Mouse (Mus musculus) CD8-positive naive resting alpha-beta T cell, adult 2 months (primary cell): ENCODE measurements around the gene Supt16.

Experiments
- DNase-seq, 2 experiments: peaks; one replicate each; pipeline ENCODE4 v3.0.0; 2022; ENCODE audit warnings: low read depth in 2 of 2, low spot score in 2 of 2

Supt16 gene

GRCm38 (mm10) chr14:52197156-52197878 is at the start of gene Supt16:
Gene Supt16, minus strand, starts transcription at chr14:52197416.
- peak; percentile 71 to 72 for DNase-seq

GRCm38 (mm10) chr14:52246129-52246528 is 48.9 kb upstream of the Supt16 start:
- DNase-seq, result no peak

- no peak for DNase-seq
Observed at GRCm38 (mm10) chr14:52244690-52245042, 47.5 kb upstream of the Supt16 start.

GRCm38 (mm10) chr14:52244041-52244689 is 46.9 kb upstream of the Supt16 start:
- DNase-seq, result peak; percentile 97 to 100

DNA sequence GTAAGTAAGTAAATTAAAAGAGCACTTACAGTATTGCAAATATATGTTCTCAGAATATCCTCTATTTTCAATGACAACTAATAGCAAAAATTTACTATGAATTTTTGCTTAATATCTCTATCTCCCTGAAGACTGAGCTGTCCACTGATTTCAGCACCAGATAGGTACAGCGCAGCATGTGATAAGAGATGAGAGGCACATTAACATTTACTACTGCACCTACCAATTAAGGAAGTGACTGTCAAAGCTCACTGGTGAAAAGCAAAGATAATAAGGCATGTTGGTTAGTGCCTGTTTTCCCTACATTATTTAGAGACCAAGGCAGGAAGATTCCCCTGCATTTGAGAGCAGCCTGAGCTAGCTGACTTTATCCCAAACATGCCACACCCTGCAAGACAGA is 39.0 kb upstream of the Supt16 start:
- DNase-seq, result no peak

GRCm38 (mm10) chr14:52235165-52235564 is 37.9 kb upstream of the Supt16 start:
- no peak for DNase-seq

DNA sequence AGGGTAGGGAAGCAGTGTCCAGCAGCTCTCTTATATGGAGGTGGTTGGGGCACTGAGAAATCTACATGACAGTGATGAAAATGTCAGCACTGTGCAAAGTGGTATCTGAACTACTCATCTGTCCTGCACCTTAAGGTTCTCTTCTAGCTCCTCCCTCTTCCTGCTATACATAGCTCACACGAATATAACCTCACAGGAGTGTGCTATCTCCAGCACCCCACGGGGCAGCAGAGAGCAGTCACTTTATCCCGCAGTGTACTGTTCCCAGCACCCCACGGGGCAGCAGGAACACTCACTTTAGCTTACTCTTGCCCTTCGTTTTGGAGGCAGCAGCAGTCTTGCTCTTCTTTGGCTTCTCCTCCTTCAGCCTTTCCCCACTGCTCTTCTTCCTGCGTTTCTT is 35.0 kb upstream of the Supt16 start:
- DNase-seq, result no peak

GRCm38 (mm10) chr14:52225972-52226371 is 28.8 kb upstream of the Supt16 start:
- DNase-seq, result no peak

DNA sequence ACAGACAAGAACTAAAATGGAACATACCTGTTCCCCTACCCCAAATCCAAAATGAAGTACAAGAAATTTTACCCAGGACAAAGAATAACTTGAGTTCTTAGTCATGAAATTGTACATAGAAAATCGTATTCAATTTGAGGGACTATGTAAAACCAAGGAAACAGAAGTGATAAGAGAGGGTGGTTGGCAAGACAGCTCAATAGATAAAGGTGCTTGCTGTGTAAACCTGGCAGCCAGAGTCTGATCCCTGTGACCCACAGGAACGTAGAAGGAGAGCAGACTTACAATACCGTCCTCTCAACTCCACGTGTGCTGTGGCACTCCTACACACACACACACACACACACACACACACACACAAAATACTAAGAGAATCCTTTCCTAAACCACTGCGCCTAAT is 20.0 kb upstream of the Supt16 start:
- no peak for DNase-seq

DNA sequence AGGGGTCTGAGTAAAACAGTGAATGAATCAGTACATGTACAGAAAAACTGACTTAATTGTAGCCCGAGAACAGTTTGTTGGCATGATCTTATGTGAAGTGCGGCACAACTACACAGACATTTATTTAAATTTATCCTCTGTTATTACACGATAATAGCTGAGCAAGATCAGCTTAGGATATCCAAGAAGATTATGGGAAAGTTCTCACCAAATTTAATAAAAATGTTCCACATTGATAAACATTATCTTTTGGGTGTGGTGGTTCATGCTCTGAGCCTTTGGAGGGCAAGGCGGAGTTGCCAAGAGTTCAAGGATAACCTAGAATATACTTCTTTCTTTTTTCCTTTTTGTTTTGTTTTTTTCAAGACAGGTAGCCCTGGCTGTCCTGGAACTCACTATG is 2.2 kb upstream of the Supt16 start:
- no peak for DNase-seq

DNA sequence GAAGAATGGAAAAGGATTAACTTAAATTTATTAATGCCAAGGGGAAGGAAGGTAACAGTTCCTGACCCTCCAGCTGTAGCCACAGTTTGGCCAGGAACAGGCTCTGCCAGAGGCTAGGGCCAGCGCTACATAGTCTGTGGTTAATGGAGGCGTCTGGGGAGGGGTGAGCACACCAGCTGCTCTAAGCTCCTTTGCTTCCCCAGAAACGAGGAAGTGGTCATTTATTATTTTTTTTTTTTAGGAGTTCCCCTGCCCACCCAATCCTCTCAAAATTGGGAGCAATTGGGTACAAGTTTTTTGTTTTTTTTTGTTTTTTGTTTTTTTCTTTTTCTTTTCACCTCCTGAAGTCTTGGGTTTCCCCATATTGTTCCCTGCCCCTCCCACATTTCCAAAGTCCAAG is 925 bp upstream of the Supt16 start:
- no peak for DNase-seq

DNA sequence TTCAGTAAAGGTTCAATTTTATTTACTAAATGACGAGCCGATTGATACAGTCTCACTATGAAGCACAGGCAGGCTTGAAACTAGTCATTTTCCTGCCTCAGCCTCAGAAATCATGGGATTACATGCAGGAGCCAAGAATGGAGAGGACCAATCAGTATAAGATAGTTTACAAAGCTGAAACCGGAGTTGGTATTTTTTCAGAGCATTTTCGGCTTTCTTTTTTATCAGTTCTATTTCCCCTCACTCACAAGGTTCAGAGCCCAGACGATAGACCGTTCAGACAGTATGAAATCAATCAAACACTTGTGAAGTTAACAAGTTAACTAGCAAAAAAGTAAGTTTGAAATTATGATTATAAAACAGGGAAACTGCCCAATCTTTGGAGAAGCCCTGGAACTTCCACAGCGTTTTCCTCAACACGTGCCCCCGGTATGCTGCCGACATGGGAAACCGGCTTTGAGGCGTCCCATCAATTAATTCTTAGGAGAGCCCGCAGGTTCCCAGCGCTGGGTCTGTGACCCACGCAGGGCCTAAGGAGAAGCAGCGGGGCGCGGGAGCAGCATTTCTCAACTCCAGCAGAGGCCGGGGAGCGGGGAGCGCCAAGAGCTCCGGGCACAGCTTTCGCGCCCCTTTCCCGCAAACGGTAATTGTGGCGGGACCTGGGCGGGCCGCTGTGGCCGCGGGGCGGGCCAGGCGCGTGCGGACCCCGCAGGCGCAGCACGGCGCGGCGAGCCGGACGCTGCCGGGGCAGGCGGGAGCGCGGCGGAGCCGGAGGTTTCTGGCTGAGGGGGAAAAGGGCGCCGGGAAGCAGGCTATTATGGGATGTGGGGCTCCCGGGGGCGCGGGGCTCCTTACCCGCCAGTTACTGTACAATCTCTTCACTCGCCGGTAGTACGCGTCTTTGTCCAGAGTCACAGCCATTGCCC is 723 bp downstream of the Supt16 start:
- peak; percentile 3 to 10 for DNase-seq

GRCm38 (mm10) chr14:52195691-52196090 is 1.5 kb downstream of the Supt16 start:
- DNase-seq, result peak; percentile 45 to 69

- peak; percentile 29 to 43 for DNase-seq
Observed at GRCm38 (mm10) chr14:52190740-52191359, 6.4 kb downstream of the Supt16 start.

DNA sequence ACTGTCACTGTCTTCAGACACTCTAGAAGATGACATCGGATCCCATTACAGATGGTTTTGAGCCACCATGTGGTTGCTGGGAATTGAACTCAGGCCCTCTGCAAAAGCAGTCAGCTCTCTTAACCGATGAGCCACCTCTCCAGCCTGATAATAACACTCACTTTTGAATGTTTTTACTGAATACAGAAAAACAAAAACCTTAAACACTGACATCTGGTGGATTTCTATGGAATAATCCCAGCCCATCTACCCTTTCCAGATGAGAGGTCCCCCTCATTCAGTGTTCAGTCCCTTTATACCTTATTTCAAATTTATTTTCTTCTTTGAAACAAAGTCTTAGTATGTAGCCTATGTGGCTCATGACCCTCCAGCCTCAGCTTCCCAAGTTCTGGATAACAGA is 7.7 kb downstream of the Supt16 start:
- no peak for DNase-seq

DNA sequence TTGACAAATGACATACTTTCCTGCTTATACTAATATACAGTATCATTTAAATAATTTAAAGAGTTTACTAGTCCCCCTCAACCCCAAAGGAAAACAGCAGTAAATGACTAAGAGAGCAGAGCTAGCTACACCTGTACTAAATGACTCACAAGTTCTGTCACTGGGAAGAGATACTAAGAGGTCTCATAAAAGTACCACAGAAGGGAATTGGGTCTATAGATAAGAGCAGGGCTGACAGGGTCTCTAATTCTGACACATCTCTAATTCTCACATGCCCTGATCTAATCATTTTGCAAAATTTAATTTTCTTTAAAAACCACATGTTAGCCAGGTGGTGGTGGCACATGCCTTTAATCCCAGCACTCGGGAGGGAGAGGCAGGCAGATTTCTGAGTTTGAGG is 8.4 kb downstream of the Supt16 start:
- DNase-seq, result no peak

DNA sequence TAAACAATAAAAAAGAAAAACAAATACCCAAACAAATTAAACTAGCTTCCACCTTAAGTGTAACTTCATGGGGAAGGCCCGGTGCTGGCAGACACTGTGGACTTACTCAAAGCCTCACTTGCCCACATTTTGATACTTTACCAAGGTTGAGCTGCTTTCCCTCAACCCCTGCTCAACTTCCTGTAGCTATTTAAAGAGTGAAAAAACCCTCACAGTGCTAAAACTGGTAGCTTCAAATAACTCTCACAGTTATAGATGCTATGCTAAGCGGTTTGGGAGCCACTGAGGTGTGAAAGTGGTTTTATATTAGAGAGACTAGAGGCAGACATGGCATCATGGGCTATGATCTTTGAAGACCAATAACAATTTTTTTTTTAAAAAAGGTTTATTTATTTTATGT is 30.6 kb downstream of the Supt16 start:
- DNase-seq, result no peak

DNA sequence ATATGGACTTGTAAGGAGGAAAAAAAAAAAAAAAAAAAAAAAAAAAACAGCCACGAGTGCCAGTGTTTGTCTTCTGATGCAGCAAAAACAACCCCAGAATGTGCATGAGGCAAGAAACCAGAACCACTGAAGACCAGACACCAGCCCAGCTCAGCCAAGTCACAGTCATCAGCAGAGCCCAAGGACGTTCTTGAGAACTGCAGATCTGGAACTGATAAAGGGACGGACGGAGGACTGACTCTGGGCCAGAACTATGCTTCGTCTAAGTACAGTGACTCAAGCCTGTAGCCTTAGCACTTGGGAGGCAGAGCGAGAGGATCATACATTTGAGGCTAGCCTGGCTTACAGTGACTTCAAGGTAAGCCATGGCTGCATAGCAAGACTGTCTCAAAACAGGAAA is 36.3 kb downstream of the Supt16 start:
- DNase-seq, result no peak

GRCm38 (mm10) chr14:52155008-52155407 is 42.2 kb downstream of the Supt16 start:
- DNase-seq, result no peak

DNA sequence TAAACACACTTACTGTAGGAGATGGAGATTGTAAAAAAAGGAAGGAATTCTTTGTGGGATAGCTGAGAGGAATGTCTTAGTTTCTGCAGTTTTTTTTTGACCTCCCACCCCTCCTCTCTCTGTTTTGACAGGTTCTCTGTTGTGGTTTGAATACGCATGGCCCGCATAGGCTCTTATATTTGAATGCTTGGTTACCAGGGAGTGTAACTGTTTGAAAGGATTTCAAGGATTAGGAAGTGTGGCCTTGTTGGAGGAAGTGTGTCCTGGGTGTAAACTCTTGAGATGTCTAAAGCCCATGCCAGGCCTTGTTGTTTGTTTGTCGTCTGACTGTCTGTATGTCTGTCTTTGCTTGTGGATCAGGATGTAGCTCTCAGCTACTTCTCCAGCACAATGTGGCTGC is 44.6 kb downstream of the Supt16 start:
- DNase-seq, result no peak

- DNase-seq, result no peak
Observed at GRCm38 (mm10) chr14:52152179-52152578, 45.0 kb downstream of the Supt16 start.
